Mouse (Mus musculus): Measurements from ENCODE around the gene Cacnb4.

DNA sequence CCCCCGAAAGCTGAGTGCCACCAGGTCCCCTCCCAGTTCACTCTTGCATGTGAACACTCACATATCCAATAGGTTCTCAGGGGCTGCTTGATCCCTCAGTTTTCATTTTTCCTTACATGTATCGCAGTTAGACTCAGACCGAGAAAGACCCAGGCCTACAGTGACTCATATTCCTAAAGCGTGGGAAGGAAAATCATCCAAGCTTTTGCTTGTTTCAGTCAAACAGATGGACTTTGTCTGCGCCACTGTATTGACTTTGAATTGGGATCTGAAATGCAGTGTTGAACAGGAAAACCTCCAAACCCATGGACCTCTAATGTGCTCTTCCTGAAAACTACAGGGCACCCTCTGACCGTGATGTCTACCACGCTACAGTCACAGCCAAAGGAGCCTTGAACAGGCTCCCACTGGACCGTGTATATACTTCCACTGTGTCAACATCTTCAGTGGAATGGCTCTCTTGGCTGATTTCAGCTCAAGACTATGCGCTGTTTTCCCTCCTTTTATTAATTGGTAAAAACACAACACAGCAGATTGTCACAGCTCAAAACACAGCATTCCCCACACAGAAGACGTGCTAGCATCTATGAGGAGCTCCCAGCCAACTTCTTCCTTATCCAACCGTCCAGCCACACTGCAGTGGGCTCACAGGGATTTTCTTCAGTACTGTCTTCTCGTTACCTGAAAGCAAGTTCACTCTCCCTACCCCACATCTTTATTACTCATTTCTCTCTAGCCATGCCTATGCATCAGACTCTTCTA is 215.2 kb downstream of the Cacnb4 start:
- TF ChIP-seq HCFC1 (IDR thresholded peaks at IDR 0.05; ENCODE audit: low read depth, low read length) (no peak), CTCF (IDR thresholded peaks at IDR 0.05 in 2 of 3, conservative IDR thresholded peaks at IDR 0.05 in 1 of 3; ENCODE audit: control insufficient read depth in 1 of 3, insufficient read depth in 1 of 3, low read depth in 2 of 3, low read length in 3 of 3, poor library complexity in 1 of 3, severe bottlenecking in 1 of 3) (no peak), ELF1 (IDR thresholded peaks at IDR 0.05; ENCODE audit: low read depth, low read length) (no peak), MAFK (IDR thresholded peaks at IDR 0.05; ENCODE audit: borderline replicate concordance, low read depth, low read length) (no peak), MYC (IDR thresholded peaks at IDR 0.05; ENCODE audit: low read depth, low read length) (no peak), CHD1 (IDR thresholded peaks at IDR 0.05; ENCODE audit: low read depth, low read length) (no peak), UBTF (IDR thresholded peaks at IDR 0.05; ENCODE audit: borderline replicate concordance, insufficient read depth, low read depth, low read length) (no peak)

Measured in MEL (cell line).